Mouse (Mus musculus): ENCODE data around the gene Gm17359.

DNA sequence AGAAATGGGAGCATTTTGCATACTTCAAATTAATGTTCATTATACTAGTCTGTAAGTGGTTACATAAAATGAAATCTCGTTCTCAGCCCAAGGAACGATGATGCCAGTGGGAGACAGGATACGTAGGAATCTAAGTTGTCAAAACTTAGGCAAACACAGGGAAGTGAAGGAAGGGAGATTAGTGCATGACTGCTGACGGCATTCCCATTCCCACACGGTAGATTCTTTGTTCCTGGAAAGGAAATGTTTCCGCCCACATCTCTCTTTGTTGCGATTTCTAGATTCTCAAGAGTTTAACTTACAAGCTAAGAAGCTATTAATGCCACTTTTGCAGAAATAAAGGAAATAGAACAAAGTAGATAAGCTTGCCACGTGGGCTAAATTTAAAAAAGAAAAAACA, 29.6 kb downstream of the Gm17359 start:
- no peak for TF ChIP-seq CTCF (conservative IDR thresholded peaks at IDR 0.05 in 1 of 2, IDR thresholded peaks at IDR 0.05 in 1 of 2; ENCODE audit: low read depth in 2 of 2, low read length in 2 of 2)
- TF ChIP-seq POLR2AphosphoS2 (IDR thresholded peaks at IDR 0.05; ENCODE audit: low read depth, low read length): no peak
- TF ChIP-seq MAFK (IDR thresholded peaks at IDR 0.05; ENCODE audit: insufficient replicate concordance, low read length): no peak
- no peak for TF ChIP-seq MAX (IDR thresholded peaks at IDR 0.05; ENCODE audit: low read length)
- TF ChIP-seq KAT2A (IDR thresholded peaks at IDR 0.05; ENCODE audit: insufficient replicate concordance, low read length): no peak
